Mouse (Mus musculus) midbrain, embryonic 16.5 days (tissue): ENCODE data around the gene Glt6d1. TPM values are rescaled to one million over a fixed set of nuclear protein-coding genes. Genes with fewer than 3 reads are reported as not detected.

Source experiments
- ATAC-seq: fragments of 200-750 bp; cut with Nextera tagmentation; 2 replicates; pipeline ENCODE4 v1.8.0; 2017; ENCODE audit warnings: moderate TSS enrichment
- H3K27ac ChIP-seq: fragments of 300-500 bp; sonication (generic); 2 replicates; pipeline ENCODE4 v1.5.1; 2014; ENCODE audit warnings: mild to moderate bottlenecking, low read length, mixed read lengths
- H3K27me3 ChIP-seq: fragments of 300-500 bp; sonication (generic); 2 replicates; pipeline ENCODE4 v1.6.1; 2014; ENCODE audit warnings: low read depth, low read length, mixed read lengths; ENCODE audit not compliant: control insufficient read depth, insufficient read depth
- H3K36me3 ChIP-seq: fragments of 300-500 bp; sonication (generic); 2 replicates; pipeline ENCODE4 v1.6.1; 2014; ENCODE audit warnings: mild to moderate bottlenecking, low read length, moderate library complexity, mixed read lengths; ENCODE audit not compliant: control insufficient read depth, insufficient read depth
- H3K4me1 ChIP-seq: fragments of 300-500 bp; sonication (generic); 2 replicates; pipeline ENCODE4 v1.6.1; 2014; ENCODE audit warnings: mild to moderate bottlenecking, low read length, mixed read lengths; ENCODE audit not compliant: control insufficient read depth, insufficient read depth
- H3K4me2 ChIP-seq: fragments of 300-500 bp; sonication (generic); 2 replicates; pipeline ENCODE4 v1.6.1; 2014; ENCODE audit warnings: mild to moderate bottlenecking, low read length, mixed read lengths
- H3K4me3 ChIP-seq: fragments of 300-500 bp; sonication (generic); 2 replicates; pipeline ENCODE4 v1.5.1; 2014; ENCODE audit warnings: low read depth, mild to moderate bottlenecking, low read length, moderate library complexity, mixed read lengths
- H3K9ac ChIP-seq: fragments of 300-500 bp; sonication (generic); 2 replicates; pipeline ENCODE4 v1.6.1; 2014; ENCODE audit warnings: low read depth, low read length, mixed read lengths
- H3K9me3 ChIP-seq: fragments of 300-500 bp; sonication (generic); replicated peaks from 2 replicates; pipeline ENCODE4 v1.6.1; 2014; ENCODE audit warnings: mild to moderate bottlenecking, low read length, mixed read lengths; ENCODE audit not compliant: control insufficient read depth, poor library complexity, severe bottlenecking
- WGBS: fragments of 180-500 bp; shearing (Covaris S2); extraction: QIAGEN DNeasy Blood & Tissue Kit; methylation state at CpG from one replicate; pipeline ENCODE4 v1.1.7; 2014; 5-methylcytosine and 5-hydroxymethylcytosine counted together
- polyA plus RNA-seq: library from polyadenylated mRNA; unstranded; fragments of >200 nt; fragmentation: Nextera tagmentation; extraction: Ambion mirVana; gene quantifications from 2 replicates; pipeline ENCODE4 v1.2.1, GENCODE M21; 2015

The Glt6d1 gene
- polyA plus RNA-seq, 1 experiment from 2014 or later = not detected

- no peak overlapping the region for H3K9ac ChIP-seq
- H3K4me1 ChIP-seq = no peaks in the 10 kb centered on the region
- no peak overlapping the region for H3K4me3 ChIP-seq
- no peaks in the 10 kb centered on the region for H3K27me3 ChIP-seq
- H3K27ac ChIP-seq = no peak overlapping the region
- H3K9me3 ChIP-seq = 0 out of 2 replicates have a peak, but pooled peaks cover 2% of the 10 kb centered on the region
- H3K36me3 ChIP-seq = no peaks in the 10 kb centered on the region
- 93% methylated on average over 1 of the region's 1 CpGs for WGBS
- ATAC-seq = no peak
- no peak overlapping the region for H3K4me2 ChIP-seq
These were observed 61.4 kb downstream of the Glt6d1 start for GRCm38 (mm10) chr2:25754201-25754600.

Other genes starting within 250 kb of the Glt6d1 start
- 0.50 and 2.4 TPM in 2 replicates for gene Mamdc4, start 241.0 kb downstream of the Glt6d1 start, polyA plus RNA-seq
- gene Phpt1, start 240.6 kb downstream of the Glt6d1 start, polyA plus RNA-seq = 148 and 149 TPM in 2 replicates
- 11.4 and 14.9 TPM in 2 replicates for gene Ajm1, start 234.1 kb downstream of the Glt6d1 start, polyA plus RNA-seq
- 64.7 and 68.3 TPM in 2 replicates for gene Rabl6, start 207.3 kb downstream of the Glt6d1 start, polyA plus RNA-seq
- gene Ccdc183, start 198.2 kb downstream of the Glt6d1 start, polyA plus RNA-seq = 0.11 and 0.24 TPM in 2 replicates
- 56.4 and 67.2 TPM in 2 replicates for gene Tmem141, start 193.8 kb downstream of the Glt6d1 start, polyA plus RNA-seq
- gene Fcna, start 187.8 kb downstream of the Glt6d1 start, polyA plus RNA-seq = 2.5 and 3.1 TPM in 2 replicates
- not detected in 2 replicates for gene Lcn8, start 162.7 kb downstream of the Glt6d1 start, polyA plus RNA-seq
- gene Lcn5, start 157.9 kb downstream of the Glt6d1 start, polyA plus RNA-seq = not detected in 2 replicates
- gene Lcn6, start 139.1 kb downstream of the Glt6d1 start, polyA plus RNA-seq = not detected in 2 replicates
- not detected in 2 replicates for gene Lcn10, start 133.1 kb downstream of the Glt6d1 start, polyA plus RNA-seq
- not detected in 2 replicates for gene Obp2a, start 115.8 kb downstream of the Glt6d1 start, polyA plus RNA-seq
- 158 and 170 TPM in 2 replicates for gene Bmyc, start 109.1 kb downstream of the Glt6d1 start, polyA plus RNA-seq
- gene Obp2b, start 78.8 kb downstream of the Glt6d1 start, polyA plus RNA-seq = not detected in 2 replicates
- gene Lcn3, start 50.3 kb downstream of the Glt6d1 start, polyA plus RNA-seq = not detected in 2 replicates
- not detected in 2 replicates for gene Lcn11, start 38.8 kb downstream of the Glt6d1 start, polyA plus RNA-seq
- gene Gm13539, start 33.6 kb downstream of the Glt6d1 start, polyA plus RNA-seq = not detected in 2 replicates
- gene Lcn9, start 7.3 kb upstream of the Glt6d1 start, polyA plus RNA-seq = not detected in 2 replicates
- not detected in 2 replicates for gene Sohlh1, start 31.4 kb upstream of the Glt6d1 start, polyA plus RNA-seq
- 18.8 and 21.8 TPM in 2 replicates for gene Kcnt1, start 47.9 kb upstream of the Glt6d1 start, polyA plus RNA-seq
- 61.2 and 80.3 TPM in 2 replicates for gene Camsap1, start 167.4 kb upstream of the Glt6d1 start, polyA plus RNA-seq
- 130 and 144 TPM in 2 replicates for gene Ubac1, start 205.9 kb upstream of the Glt6d1 start, polyA plus RNA-seq